Mouse (Mus musculus): ENCODE data around the gene Nfib.

- TF ChIP-seq POLR2A (IDR thresholded peaks at IDR 0.05; ENCODE audit: extremely low read depth, insufficient read depth, low read length) (no peak), CTCF (IDR thresholded peaks at IDR 0.05; ENCODE audit: low read depth, low read length) (no peak)
Observed at GRCm38 (mm10) chr4:82372217-82372616, 333.3 kb downstream of the Nfib start.

Measured in liver, adult 2 months (tissue).